Mouse (Mus musculus) heart, postnatal 4 days (tissue): Measurements from ENCODE around the gene Vhl. TPM values are rescaled to one million over a fixed set of nuclear protein-coding genes. Genes with fewer than 3 reads are reported as not detected.
A peak's percentile ranks its signal among the peaks of the same experiment; 100 is the strongest.
"Not testable (repeated sequence)": the region's sequence is repeated elsewhere in the genome, so short reads cannot be mapped to it uniquely, and the experiment has no call there.

Source experiments
- DNase-seq: peaks from one replicate; pipeline ENCODE4 v3.0.0; 2021
- total RNA-seq, 2 experiments: library from RNA; stranded (reverse); gene quantifications; 2 replicates each; pipeline ENCODE4 v1.2.3; 2021

Vhl gene
- total RNA-seq, 2 experiments from 2014 or later: 13.6 to 18.6 TPM

GRCm38 (mm10) chr6:113661353-113662241, 37.8 kb downstream of the Vhl start:
- DNase-seq: peak; percentile 58

GRCm38 (mm10) chr6:113662964-113663700, 39.4 kb downstream of the Vhl start:
- no peak for DNase-seq

GRCm38 (mm10) chr6:113664305-113664704, 40.5 kb downstream of the Vhl start:
- DNase-seq: no peak

- DNase-seq: no peak
Measured at GRCm38 (mm10) chr6:113667611-113668122, 43.9 kb downstream of the Vhl start.

- peak; percentile 59 for DNase-seq
Measured at GRCm38 (mm10) chr6:113668287-113669154, 44.8 kb downstream of the Vhl start.

GRCm38 (mm10) chr6:113669821-113670220, 46.1 kb downstream of the Vhl start:
- DNase-seq: no peak

GRCm38 (mm10) chr6:113672029-113672428, 48.3 kb downstream of the Vhl start:
- DNase-seq: not testable (repeated sequence)

GRCm38 (mm10) chr6:113672989-113673388, 49.2 kb downstream of the Vhl start:
- DNase-seq: no peak

- DNase-seq: no peak
Measured at GRCm38 (mm10) chr6:113675234-113675633, 51.5 kb downstream of the Vhl start.

- DNase-seq: no peak
Measured at GRCm38 (mm10) chr6:113675991-113676390, 52.2 kb downstream of the Vhl start.

- no peak for DNase-seq
Measured at GRCm38 (mm10) chr6:113677070-113677734, 53.4 kb downstream of the Vhl start.

GRCm38 (mm10) chr6:113678246-113679012, 54.7 kb downstream of the Vhl start:
- no peak for DNase-seq

- no peak for DNase-seq
Measured at GRCm38 (mm10) chr6:113679993-113680566, 56.3 kb downstream of the Vhl start.

Other genes with a start within 250 kb of the Vhl start
- 10 to 100 TPM; 23.8 to 26.0 TPM for gene Tada3, start 246.1 kb upstream of the Vhl start, total RNA-seq
- 100 to 1,000 TPM; 142 to 143 TPM for gene Arpc4, start 245.8 kb upstream of the Vhl start, total RNA-seq
- gene Ttll3, start 234.7 kb upstream of the Vhl start, total RNA-seq: 1 to 10 TPM; 1.7 to 2.7 TPM
- gene Rpusd3, start 204.6 kb upstream of the Vhl start, total RNA-seq: 1 to 10 TPM; 7.1 to 7.9 TPM
- 1 to 10 TPM; 1.8 to 2.3 TPM for gene Cidec, start 188.2 kb upstream of the Vhl start, total RNA-seq
- gene Jagn1, start 181.4 kb upstream of the Vhl start, total RNA-seq: 10 to 100 TPM; 28.3 to 34.7 TPM
- 1 to 10 TPM; 1.1 to 1.3 TPM for gene Il17re, start 165.5 kb upstream of the Vhl start, total RNA-seq
- gene Il17rc, start 152.5 kb upstream of the Vhl start, total RNA-seq: 10 to 100 TPM in 1 of 2 experiments, 1 to 10 TPM in 1; 7.9 to 10.2 TPM
- 10 to 100 TPM; 34.6 to 41.5 TPM for gene Creld1, start 140.7 kb upstream of the Vhl start, total RNA-seq
- gene Prrt3, start 122.0 kb upstream of the Vhl start, total RNA-seq: not detected
- gene Emc3, start 92.3 kb upstream of the Vhl start, total RNA-seq: 10 to 100 TPM; 61.9 to 63.6 TPM
- 10 to 100 TPM in 1 of 2 experiments, 1 to 10 TPM in 1; 7.9 to 10.2 TPM for gene Fancd2, start 92.3 kb upstream of the Vhl start, total RNA-seq
- not detected for gene Fancd2os, start 23.2 kb upstream of the Vhl start, total RNA-seq
- 100 to 1,000 TPM; 101 to 102 TPM for gene Brk1, start 19.2 kb upstream of the Vhl start, total RNA-seq
- 10 to 100 TPM in 1 of 2 experiments, 1 to 10 TPM in 1; 8.9 to 11.1 TPM for gene Irak2, start 14.5 kb downstream of the Vhl start, total RNA-seq
- 10 to 100 TPM; 76.2 to 80.7 TPM for gene Tatdn2, start 73.1 kb downstream of the Vhl start, total RNA-seq
- gene Ghrl, start 95.9 kb downstream of the Vhl start, total RNA-seq: not detected
- gene Sec13, start 116.8 kb downstream of the Vhl start, total RNA-seq: 100 to 1,000 TPM; 123 to 125 TPM